In genomic region chr17:55906669-55907068, GRCm38 (mm10) we compare ENCODE assay signal across 21 mouse cellular contexts. TPM values are rescaled to one million over a fixed set of nuclear protein-coding genes. Genes with fewer than 3 reads are reported as not detected.
DNase-seq lines count a peak whose midpoint lies in the region; ATAC-seq and TF ChIP-seq lines count a peak whose summit lies in the region.
"Had no signal": no experiment of that assay in that cellular context is flagged by ENCODE, and none has a peak within 500 bp of the region (broad histone marks: within the 10 kb centered on the region; RNA-seq: fewer than 3 reads in every experiment).

No protein-coding gene starts in this region.

- H3K36me3 ChIP-seq in liver, embryonic 13.5 days, result no peaks in the 10 kb centered on the region
- no peaks in the 10 kb centered on the region for H3K36me3 ChIP-seq in liver, embryonic 12.5 days
- no peaks in the 10 kb centered on the region for H3K36me3 ChIP-seq in liver, embryonic 15.5 days (replicated peaks)
- no peaks in the 10 kb centered on the region for H3K36me3 ChIP-seq in liver, postnatal 0 days (replicated peaks; ENCODE audit: insufficient read depth, low read length)
- H3K36me3 ChIP-seq in forebrain, embryonic 10.5 days (replicated peaks), result no peaks in the 10 kb centered on the region
- H3K36me3 ChIP-seq: embryonic facial prominence, embryonic 10.5 days; embryonic facial prominence, embryonic 12.5 days; forebrain, embryonic 12.5 days had no signal

- no peak overlapping the region for H3K4me2 ChIP-seq in liver, embryonic 13.5 days
- no peak overlapping the region for H3K4me2 ChIP-seq in liver, embryonic 12.5 days
- no peak overlapping the region for H3K4me2 ChIP-seq in liver, embryonic 15.5 days
- H3K4me2 ChIP-seq in liver, postnatal 0 days (ENCODE audit: low read depth, low read length), result no peak overlapping the region
- H3K4me2 ChIP-seq: embryonic facial prominence, embryonic 12.5 days; forebrain, embryonic 12.5 days had no signal

- peaks cover 3% of the 10 kb centered on the region; the same call in 1 of the 2 replicates for H3K4me1 ChIP-seq in liver, embryonic 13.5 days (replicated peaks)
- H3K4me1 ChIP-seq in liver, embryonic 12.5 days, result peaks cover 6% of the 10 kb centered on the region; the same call in 1 of the 2 replicates
- no peaks in the 10 kb centered on the region for H3K4me1 ChIP-seq in liver, embryonic 15.5 days (replicated peaks)
- H3K4me1 ChIP-seq in liver, postnatal 0 days (ENCODE audit: insufficient read depth), result peaks cover 4% of the 10 kb centered on the region; the same call in 1 of the 2 replicates
- H3K4me1 ChIP-seq in forebrain, embryonic 10.5 days, result no peaks in the 10 kb centered on the region
- H3K4me1 ChIP-seq: embryonic facial prominence, embryonic 10.5 days; embryonic facial prominence, embryonic 12.5 days; forebrain, embryonic 12.5 days had no signal

- no peak for TF ChIP-seq EP300 in liver, postnatal 0 days (IDR thresholded peaks at IDR 0.05; ENCODE audit: low read depth)

- no peaks in the 10 kb centered on the region for H3K9me3 ChIP-seq in liver, embryonic 13.5 days (replicated peaks)
- no peaks in the 10 kb centered on the region for H3K9me3 ChIP-seq in liver, embryonic 12.5 days (replicated peaks)
- no peaks in the 10 kb centered on the region for H3K9me3 ChIP-seq in liver, embryonic 15.5 days (replicated peaks)
- H3K9me3 ChIP-seq in liver, postnatal 0 days (ENCODE audit: low read length), result no peaks in the 10 kb centered on the region
- H3K9me3 ChIP-seq in forebrain, embryonic 10.5 days, result no peaks in the 10 kb centered on the region
- H3K9me3 ChIP-seq: embryonic facial prominence, embryonic 10.5 days; embryonic facial prominence, embryonic 12.5 days; forebrain, embryonic 12.5 days had no signal

- DNase-seq in liver, embryonic 13.5 days, result no peak
- no peak for DNase-seq in liver, postnatal 0 days
- no peak for DNase-seq in T-cell, adult 2 months (ENCODE audit: low spot score)
- no peak for DNase-seq in forebrain, embryonic 10.5 days (ENCODE audit: extremely low spot score, low spot score)
- DNase-seq: adrenal gland, adult 8-10 months; adrenal gland, postnatal 14 days; adrenal gland, postnatal 36 days; cerebellum, adult 11-12 months; cerebellum, adult 2 months; cerebellum, adult 9-10 months; cerebellum, postnatal 10 days; cerebellum, postnatal 25 days had no signal

- no peak for TF ChIP-seq CTCF in liver, postnatal 0 days (IDR thresholded peaks at IDR 0.05; ENCODE audit: low read depth)

- H3K4me3 ChIP-seq in liver, embryonic 13.5 days (replicated peaks), result no peak overlapping the region
- no peak overlapping the region for H3K4me3 ChIP-seq in liver, embryonic 12.5 days
- H3K4me3 ChIP-seq in liver, embryonic 15.5 days (replicated peaks), result no peak overlapping the region
- no peak overlapping the region for H3K4me3 ChIP-seq in liver, postnatal 0 days (ENCODE audit: low read depth, low read length)
- no peak overlapping the region for H3K4me3 ChIP-seq in forebrain, embryonic 10.5 days
- H3K4me3 ChIP-seq: embryonic facial prominence, embryonic 10.5 days; embryonic facial prominence, embryonic 12.5 days; forebrain, embryonic 12.5 days had no signal

- ATAC-seq in liver, embryonic 13.5 days (ENCODE audit: low read depth), result peak; percentile 63
- ATAC-seq in liver, embryonic 12.5 days, result no peak
- peak; percentile 65; the same call in 1 of the 2 replicates for ATAC-seq in liver, embryonic 15.5 days (ENCODE audit: insufficient read depth)
- ATAC-seq in liver, postnatal 0 days, result peak; percentile 80
- ATAC-seq: activated CD4-positive, CD25-positive, alpha-beta regulatory T cell, adult 4 months; forebrain, embryonic 14.5 days; forebrain, embryonic 16.5 days had no signal

- H3K27ac ChIP-seq in liver, embryonic 13.5 days, result no peak overlapping the region
- H3K27ac ChIP-seq in liver, embryonic 12.5 days, result no peak overlapping the region
- H3K27ac ChIP-seq in liver, embryonic 15.5 days (replicated peaks), result no peak overlapping the region
- 0 out of 2 replicates have a peak overlapping the region, but pooled peaks have one; percentile 32 for H3K27ac ChIP-seq in liver, postnatal 0 days (ENCODE audit: low read depth)
- H3K27ac ChIP-seq in forebrain, embryonic 10.5 days, result no peak overlapping the region
- H3K27ac ChIP-seq: embryonic facial prominence, embryonic 10.5 days; embryonic facial prominence, embryonic 12.5 days; forebrain, embryonic 12.5 days had no signal

- no peak overlapping the region for H3K9ac ChIP-seq in liver, embryonic 13.5 days
- H3K9ac ChIP-seq in liver, embryonic 12.5 days, result no peak overlapping the region
- H3K9ac ChIP-seq in liver, embryonic 15.5 days, result no peak overlapping the region
- H3K9ac ChIP-seq in liver, postnatal 0 days (replicated peaks), result no peak overlapping the region
- H3K9ac ChIP-seq: embryonic facial prominence, embryonic 12.5 days; forebrain, embryonic 12.5 days had no signal

- no peaks in the 10 kb centered on the region for H3K27me3 ChIP-seq in liver, embryonic 13.5 days
- H3K27me3 ChIP-seq in liver, embryonic 12.5 days (replicated peaks), result no peaks in the 10 kb centered on the region
- H3K27me3 ChIP-seq in liver, embryonic 15.5 days, result no peaks in the 10 kb centered on the region
- no peaks in the 10 kb centered on the region for H3K27me3 ChIP-seq in liver, postnatal 0 days (ENCODE audit: insufficient read depth, low read length)
- no peaks in the 10 kb centered on the region for H3K27me3 ChIP-seq in forebrain, embryonic 10.5 days (ENCODE audit: poor library complexity, severe bottlenecking)
- H3K27me3 ChIP-seq: embryonic facial prominence, embryonic 12.5 days; forebrain, embryonic 12.5 days had no signal

RNA-seq across cellular contexts. Expression of gene Zfp959, which starts 14.8 kb away (rescaled TPM):
- polyA plus RNA-seq in liver, embryonic 13.5 days (2015; fragmentation: Nextera tagmentation; extraction: Ambion mirVana), result 6.5 and 7.7 TPM in 2 replicates
- 8.3 and 9.8 TPM in 2 replicates for polyA plus RNA-seq in liver, embryonic 12.5 days (2016; fragmentation: Nextera tagmentation; extraction: Ambion mirVana)
- polyA plus RNA-seq in liver, embryonic 15.5 days (2015; fragmentation: Nextera tagmentation; extraction: Ambion mirVana), result 5.9 and 6.0 TPM in 2 replicates
- polyA plus RNA-seq in liver, postnatal 0 days (2015; fragmentation: Nextera tagmentation; extraction: Ambion mirVana), result 4.9 and 5.5 TPM in 2 replicates
- polyA plus RNA-seq in forebrain, embryonic 10.5 days (2016; fragmentation: Nextera tagmentation; extraction: Ambion mirVana), result 12.9 and 15.3 TPM in 2 replicates

RNA-seq across cellular contexts. Expression of gene Zfp119a, which starts 27.9 kb away (rescaled TPM):
- polyA plus RNA-seq in liver, embryonic 13.5 days (2015; fragmentation: Nextera tagmentation; extraction: Ambion mirVana), result 2.1 and 3.1 TPM in 2 replicates
- polyA plus RNA-seq in liver, embryonic 12.5 days (2016; fragmentation: Nextera tagmentation; extraction: Ambion mirVana), result 3.0 and 3.3 TPM in 2 replicates
- 2.0 and 2.2 TPM in 2 replicates for polyA plus RNA-seq in liver, embryonic 15.5 days (2015; fragmentation: Nextera tagmentation; extraction: Ambion mirVana)
- 3.0 and 4.5 TPM in 2 replicates for polyA plus RNA-seq in liver, postnatal 0 days (2015; fragmentation: Nextera tagmentation; extraction: Ambion mirVana)
- 9.1 and 10.5 TPM in 2 replicates for polyA plus RNA-seq in forebrain, embryonic 10.5 days (2016; fragmentation: Nextera tagmentation; extraction: Ambion mirVana)

RNA-seq across cellular contexts. Expression of gene Zfp119b, which starts 42.6 kb away (rescaled TPM):
- 2.4 and 2.6 TPM in 2 replicates for polyA plus RNA-seq in liver, embryonic 13.5 days (2015; fragmentation: Nextera tagmentation; extraction: Ambion mirVana)
- 1.8 and 2.5 TPM in 2 replicates for polyA plus RNA-seq in liver, embryonic 12.5 days (2016; fragmentation: Nextera tagmentation; extraction: Ambion mirVana)
- polyA plus RNA-seq in liver, embryonic 15.5 days (2015; fragmentation: Nextera tagmentation; extraction: Ambion mirVana), result 2.3 and 2.8 TPM in 2 replicates
- 3.8 and 4.4 TPM in 2 replicates for polyA plus RNA-seq in liver, postnatal 0 days (2015; fragmentation: Nextera tagmentation; extraction: Ambion mirVana)
- 6.4 and 6.6 TPM in 2 replicates for polyA plus RNA-seq in forebrain, embryonic 10.5 days (2016; fragmentation: Nextera tagmentation; extraction: Ambion mirVana)

RNA-seq across cellular contexts. Expression of gene Ebi3, which starts 45.8 kb away (rescaled TPM):
- polyA plus RNA-seq in liver, embryonic 13.5 days (2015; fragmentation: Nextera tagmentation; extraction: Ambion mirVana), result 4.6 and 5.0 TPM in 2 replicates
- polyA plus RNA-seq in liver, embryonic 12.5 days (2016; fragmentation: Nextera tagmentation; extraction: Ambion mirVana), result 4.5 and 5.4 TPM in 2 replicates
- polyA plus RNA-seq in liver, embryonic 15.5 days (2015; fragmentation: Nextera tagmentation; extraction: Ambion mirVana), result 9.2 and 10.0 TPM in 2 replicates
- 10.0 and 10.5 TPM in 2 replicates for polyA plus RNA-seq in liver, postnatal 0 days (2015; fragmentation: Nextera tagmentation; extraction: Ambion mirVana)
- polyA plus RNA-seq in forebrain, embryonic 10.5 days (2016; fragmentation: Nextera tagmentation; extraction: Ambion mirVana), result 1.4 and 1.9 TPM in 2 replicates
- polyA plus RNA-seq: C2C12 had no signal

RNA-seq across cellular contexts. Expression of gene Yju2, which starts 52.2 kb away (rescaled TPM):
- polyA plus RNA-seq in liver, embryonic 13.5 days (2015; fragmentation: Nextera tagmentation; extraction: Ambion mirVana), result 11.4 and 12.7 TPM in 2 replicates
- polyA plus RNA-seq in liver, embryonic 12.5 days (2016; fragmentation: Nextera tagmentation; extraction: Ambion mirVana), result 14.6 and 15.6 TPM in 2 replicates
- polyA plus RNA-seq in liver, embryonic 15.5 days (2015; fragmentation: Nextera tagmentation; extraction: Ambion mirVana), result 7.2 and 9.7 TPM in 2 replicates
- polyA plus RNA-seq in liver, postnatal 0 days (2015; fragmentation: Nextera tagmentation; extraction: Ambion mirVana), result 6.3 and 7.1 TPM in 2 replicates
- polyA plus RNA-seq in forebrain, embryonic 10.5 days (2016; fragmentation: Nextera tagmentation; extraction: Ambion mirVana), result 29.2 and 30.4 TPM in 2 replicates
